Mouse (Mus musculus): ENCODE measurements around the gene Gm15093. TPM values are rescaled to one million over a fixed set of nuclear protein-coding genes. Genes with fewer than 3 reads are reported as not detected.
"Not testable (repeated sequence)": the region's sequence is repeated elsewhere in the genome, so short reads cannot be mapped to it uniquely, and the experiment has no call there.

Gm15093 gene
- total RNA-seq (2014; fragmentation: Nextera tagmentation) (not detected in 2 replicates), total RNA-seq (2017) (0.16 TPM in 1 of 2 replicates, not detected in the other), polyA plus RNA-seq (2012) (not detected in 2 replicates)

- H3K4me1 ChIP-seq (ENCODE audit: insufficient read depth, low read depth, low read length); H3K9me3 ChIP-seq (replicated peaks); DNase-seq (ENCODE audit: low spot score); ATAC-seq (ENCODE audit: extremely low read depth, insufficient number of reproducible peaks, low FRiP score, poor library complexity, severe bottlenecking); H3K4me3 ChIP-seq (ENCODE audit: low read depth, low read length); H3K27me3 ChIP-seq (ENCODE audit: insufficient read depth, low read length); H3K36me3 ChIP-seq (replicated peaks): not testable (repeated sequence)
Measured at GRCm38 (mm10) chrX:149272077-149272476, at the start of gene Gm15093. TSS of gene Gm15093 (plus strand) at chrX:149272377.

Other genes starting within 250 kb of the Gm15093 start
- gene Ott, start 198.1 kb upstream of the Gm15093 start, total RNA-seq (2014; fragmentation: Nextera tagmentation): not detected in 2 replicates
- not detected in 2 replicates for gene Ott, start 198.1 kb upstream of the Gm15093 start, total RNA-seq (2017)
- not detected in 2 replicates for gene Ott, start 198.1 kb upstream of the Gm15093 start, polyA plus RNA-seq (2012)
- gene Gm15085, start 175.2 kb downstream of the Gm15093 start, total RNA-seq (2014; fragmentation: Nextera tagmentation): not detected in 2 replicates
- gene Gm15085, start 175.2 kb downstream of the Gm15093 start, total RNA-seq (2017): not detected in 2 replicates
- gene Gm15085, start 175.2 kb downstream of the Gm15093 start, polyA plus RNA-seq (2012): not detected in 2 replicates

Data from G1E (cell line).